In genomic region chr6:81966068-81966544, GRCm38 (mm10) we compare ENCODE assay signal across 8 mouse cellular contexts. TPM values are rescaled to one million over a fixed set of nuclear protein-coding genes. Genes with fewer than 3 reads are reported as not detected.
DNase-seq lines count a peak whose midpoint lies in the region; ATAC-seq and TF ChIP-seq lines count a peak whose summit lies in the region.

No protein-coding gene starts in this region.

- peak overlapping the region; percentile 21; the same call in 1 of the 2 replicates for H3K4me2 ChIP-seq in neural tube, embryonic 11.5 days (ENCODE audit: low read depth)
- peak overlapping the region; percentile 61 for H3K4me2 ChIP-seq in limb, embryonic 14.5 days (replicated peaks; ENCODE audit: low read depth, low read length, severe bottlenecking)
- peak overlapping the region; percentile 63 for H3K4me2 ChIP-seq in stomach, embryonic 15.5 days

- H3K27me3 ChIP-seq in cerebellum, adult 2 months (ENCODE audit: control insufficient read depth, insufficient read depth, low read length): no peaks in the 10 kb centered on the region
- H3K27me3 ChIP-seq in neural tube, embryonic 11.5 days (ENCODE audit: control insufficient read depth, insufficient read depth, low read length): no peaks in the 10 kb centered on the region
- no peaks in the 10 kb centered on the region for H3K27me3 ChIP-seq in limb, embryonic 14.5 days (ENCODE audit: control insufficient read depth, insufficient read depth, low read length)
- H3K27me3 ChIP-seq in stomach, embryonic 15.5 days (replicated peaks): no peaks in the 10 kb centered on the region

- no peak overlapping the region for H3K9ac ChIP-seq in neural tube, embryonic 11.5 days (ENCODE audit: low read length)
- H3K9ac ChIP-seq in limb, embryonic 14.5 days (ENCODE audit: low read depth, low read length, severe bottlenecking): no peak overlapping the region
- no peak overlapping the region for H3K9ac ChIP-seq in stomach, embryonic 15.5 days

- TF ChIP-seq POLR2A in cerebellum, adult 2 months (IDR thresholded peaks at IDR 0.05; ENCODE audit: borderline replicate concordance, insufficient read depth, low read length): no peak
- TF ChIP-seq POLR2A in limb, embryonic 14.5 days (IDR thresholded peaks at IDR 0.05; ENCODE audit: borderline replicate concordance, extremely low read depth, insufficient read depth, insufficient read length): no peak

- H3K4me3 ChIP-seq in cerebellum, adult 2 months (replicated peaks; ENCODE audit: insufficient read depth, low read depth, low read length): peak overlapping the region; percentile 93
- peak overlapping the region; percentile 91 for H3K4me3 ChIP-seq in neural tube, embryonic 11.5 days (ENCODE audit: low read depth, low read length)
- H3K4me3 ChIP-seq in limb, embryonic 14.5 days (replicated peaks; ENCODE audit: low read length): peak overlapping the region; percentile 83
- H3K4me3 ChIP-seq in stomach, embryonic 15.5 days (replicated peaks): peak overlapping the region; percentile 92

- no peak for DNase-seq in cerebellum, adult 2 months
- no peak for DNase-seq in cerebellum, postnatal 4 days (ENCODE audit: low spot score in 2 of 2)
- DNase-seq in neural tube, embryonic 11.5 days (ENCODE audit: low spot score): no peak
- no peak for DNase-seq in neural tube, embryonic 10.5 days (ENCODE audit: extremely low spot score, low spot score)
- DNase-seq in limb, embryonic 14.5 days (ENCODE audit: low spot score): no peak
- DNase-seq in B cell, adult 2 months: no peak
- no peak for DNase-seq in gastrocnemius, postnatal 4 days (ENCODE audit: low spot score in 2 of 2)

- TF ChIP-seq CTCF in cerebellum, adult 2 months (IDR thresholded peaks at IDR 0.05; ENCODE audit: borderline replicate concordance, insufficient read depth, low read depth, low read length): no peak

- no peaks in the 10 kb centered on the region for H3K36me3 ChIP-seq in neural tube, embryonic 11.5 days (ENCODE audit: control insufficient read depth, insufficient read depth, low read length)
- H3K36me3 ChIP-seq in limb, embryonic 14.5 days (ENCODE audit: control insufficient read depth, insufficient read depth, low read length): peaks cover 23% of the 10 kb centered on the region
- peaks cover 17% of the 10 kb centered on the region for H3K36me3 ChIP-seq in stomach, embryonic 15.5 days

- no peaks in the 10 kb centered on the region for H3K4me1 ChIP-seq in cerebellum, adult 2 months (ENCODE audit: control insufficient read depth, insufficient read depth, low read length)
- peaks cover 7% of the 10 kb centered on the region for H3K4me1 ChIP-seq in neural tube, embryonic 11.5 days (ENCODE audit: control insufficient read depth, insufficient read depth, low read length)
- peaks cover 7% of the 10 kb centered on the region for H3K4me1 ChIP-seq in limb, embryonic 14.5 days (ENCODE audit: control insufficient read depth, insufficient read depth, low read length)
- peaks cover 6% of the 10 kb centered on the region; the same call in 1 of the 2 replicates for H3K4me1 ChIP-seq in stomach, embryonic 15.5 days

- ATAC-seq in neural tube, embryonic 11.5 days (ENCODE audit: insufficient read depth, low FRiP score, low TSS enrichment): no peak
- ATAC-seq in limb, embryonic 14.5 days (ENCODE audit: low FRiP score, low read depth): no peak
- ATAC-seq in stomach, embryonic 15.5 days (ENCODE audit: insufficient read depth, low FRiP score, low read depth): peak; percentile 56

- no peaks in the 10 kb centered on the region for H3K9me3 ChIP-seq in neural tube, embryonic 11.5 days (ENCODE audit: control insufficient read depth, low read length)
- H3K9me3 ChIP-seq in limb, embryonic 14.5 days (ENCODE audit: control insufficient read depth, low read length): no peaks in the 10 kb centered on the region
- no peaks in the 10 kb centered on the region for H3K9me3 ChIP-seq in stomach, embryonic 15.5 days

- H3K27ac ChIP-seq in cerebellum, adult 2 months (ENCODE audit: insufficient read depth, low read length): no peak overlapping the region
- no peak overlapping the region for H3K27ac ChIP-seq in neural tube, embryonic 11.5 days (ENCODE audit: low read depth, low read length)
- H3K27ac ChIP-seq in limb, embryonic 14.5 days (replicated peaks; ENCODE audit: low read depth, low read length): no peak overlapping the region
- no peak overlapping the region for H3K27ac ChIP-seq in stomach, embryonic 15.5 days

- WGBS in cerebellum, adult 2 months: 40% methylated on average over 2 of the region's 2 CpGs
- 52% methylated on average over 2 of the region's 2 CpGs for WGBS in neural tube, embryonic 11.5 days
- 45% methylated on average over 2 of the region's 2 CpGs for WGBS in limb, embryonic 14.5 days
- 52% methylated on average over 2 of the region's 2 CpGs for WGBS in stomach, embryonic 15.5 days

RNA-seq across cellular contexts. Expression of gene Mrpl19, which starts 0.3 kb away (rescaled TPM):
- 14.8 and 16.1 TPM in 2 replicates for polyA plus RNA-seq in cerebellum, adult 2 months (2012; rRNA removed)
- 60.1 and 62.3 TPM in 2 replicates for polyA plus RNA-seq in neural tube, embryonic 11.5 days (2014; fragmentation: Nextera tagmentation; extraction: Ambion mirVana)
- 10.8 and 12.4 TPM in 2 replicates for polyA plus RNA-seq in limb, embryonic 14.5 days (2012; rRNA removed)
- 39.2 and 41.4 TPM in 2 replicates for polyA plus RNA-seq in limb, embryonic 14.5 days (2014; fragmentation: Nextera tagmentation; extraction: Ambion mirVana)
- polyA plus RNA-seq in stomach, embryonic 15.5 days (2015; fragmentation: Nextera tagmentation; extraction: Ambion mirVana): 32.2 and 47.3 TPM in 2 replicates
- total RNA-seq in gastrocnemius, postnatal 4 days (2021): 10 to 100 TPM; 29.8 to 32.5 TPM

RNA-seq across cellular contexts. Expression of gene Gcfc2, which starts 42.6 kb away (rescaled TPM):
- 9.5 and 10.2 TPM in 2 replicates for polyA plus RNA-seq in cerebellum, adult 2 months (2012; rRNA removed)
- polyA plus RNA-seq in neural tube, embryonic 11.5 days (2014; fragmentation: Nextera tagmentation; extraction: Ambion mirVana): 10.2 and 14.5 TPM in 2 replicates
- 21.5 and 22.7 TPM in 2 replicates for polyA plus RNA-seq in limb, embryonic 14.5 days (2012; rRNA removed)
- polyA plus RNA-seq in limb, embryonic 14.5 days (2014; fragmentation: Nextera tagmentation; extraction: Ambion mirVana): 11.5 and 13.8 TPM in 2 replicates
- polyA plus RNA-seq in stomach, embryonic 15.5 days (2015; fragmentation: Nextera tagmentation; extraction: Ambion mirVana): 8.5 and 9.4 TPM in 2 replicates
- total RNA-seq in gastrocnemius, postnatal 4 days (2021): 10 to 100 TPM in 1 of 2 experiments, 1 to 10 TPM in 1; 7.8 to 10.6 TPM
